Mouse (Mus musculus) gastrocnemius, postnatal 14 days (tissue): ENCODE measurements around the gene Ctnnal1. TPM values are rescaled to one million over a fixed set of nuclear protein-coding genes. Genes with fewer than 3 reads are reported as not detected.
"Not testable (repeated sequence)": the region's sequence is repeated elsewhere in the genome, so short reads cannot be mapped to it uniquely, and the experiment has no call there.

Experiments
- DNase-seq: peaks from one replicate; pipeline ENCODE4 v3.0.0; 2021; ENCODE audit warnings: mixed read lengths
- intact Hi-C: fragments of 180-260 bp; cut with DNase I; formaldehyde crosslinking; loops from one replicate; pipeline ENCODE4 v1.15.1; 2025; ENCODE audit warnings: low total_unique reads
- long read RNA-seq, 2 experiments: library from polyadenylated mRNA; stranded (forward); transcript quantifications; one replicate each; pipeline ENCODE4 v2.0.0; 2021
- total RNA-seq, 2 experiments: library from RNA; stranded (reverse); gene quantifications; 2 replicates each; pipeline ENCODE4 v1.2.3; 2021

The Ctnnal1 gene
- 10 to 100 TPM; 10.5 to 12.5 TPM for total RNA-seq
- long read RNA-seq, experiment 1, transcript Ctnnal1-201 (19 exons, 3,664 nt), result major isoform, 20 of 23 reads
- long read RNA-seq, experiment 1, partial matches to known transcripts, result 3 of 23 reads
- long read RNA-seq, experiment 1, other reads (novel, unspliced or antisense), result 0 of 23 reads
- long read RNA-seq, experiment 2, transcript Ctnnal1-201 (19 exons, 3,664 nt), result major isoform, 15 of 19 reads
- long read RNA-seq, experiment 2, partial matches to known transcripts, result 0 of 19 reads
- long read RNA-seq, experiment 2, other reads (novel, unspliced or antisense), result 4 of 19 reads

DNA sequence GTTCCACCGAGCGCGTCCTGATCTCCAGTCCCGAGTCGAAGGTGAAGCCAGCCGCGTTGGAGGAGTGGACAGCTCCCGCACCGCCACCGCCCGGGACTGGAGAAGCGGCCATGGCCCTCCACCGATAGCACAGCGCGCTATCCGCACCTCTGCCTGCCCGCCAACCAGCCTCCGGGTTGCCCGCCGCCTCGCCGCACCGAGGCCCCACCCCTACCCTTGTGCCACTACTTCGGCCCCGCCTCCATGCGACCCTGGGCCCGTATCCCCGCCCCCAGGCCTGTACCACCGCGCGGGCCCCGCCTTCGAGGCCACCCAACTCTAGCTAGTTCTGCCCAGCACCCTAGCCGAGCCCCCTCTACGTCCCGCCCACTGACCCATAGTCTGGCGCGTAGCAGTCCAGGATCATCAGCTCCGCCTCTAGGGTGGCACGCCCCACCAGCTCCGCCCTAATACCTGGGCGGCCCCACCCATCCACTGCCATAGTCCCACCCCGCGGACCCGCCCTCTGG lies at the start of gene Ctnnal1:
Ctnnal1 (minus strand) TSS at position 186 of the 509 bp plus-strand sequence.
- peak; percentile 83 for DNase-seq
- intact Hi-C loops, result no loop called here

DNA sequence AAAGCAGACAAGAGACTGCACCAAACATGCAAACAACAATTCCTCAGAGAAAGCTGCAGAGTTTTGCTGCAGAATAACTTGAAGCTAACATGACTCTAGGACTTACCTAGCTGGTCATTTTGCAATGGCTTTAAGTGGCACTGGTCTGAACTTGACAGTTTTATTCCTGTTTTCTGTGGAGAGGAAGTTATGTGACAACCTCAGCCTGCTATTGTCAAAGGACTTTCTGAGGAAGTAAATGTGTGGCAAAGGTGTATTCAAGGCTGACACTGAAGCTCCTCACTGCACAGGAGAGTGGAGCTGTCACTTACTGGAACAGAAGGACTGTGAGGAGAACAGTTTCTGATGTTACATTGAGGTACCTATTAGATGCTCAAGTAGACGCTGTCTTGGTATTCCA lies 49.8 kb upstream of the Ctnnal1 start:
- intact Hi-C loops, result no loop called here
- no peak for DNase-seq

DNA sequence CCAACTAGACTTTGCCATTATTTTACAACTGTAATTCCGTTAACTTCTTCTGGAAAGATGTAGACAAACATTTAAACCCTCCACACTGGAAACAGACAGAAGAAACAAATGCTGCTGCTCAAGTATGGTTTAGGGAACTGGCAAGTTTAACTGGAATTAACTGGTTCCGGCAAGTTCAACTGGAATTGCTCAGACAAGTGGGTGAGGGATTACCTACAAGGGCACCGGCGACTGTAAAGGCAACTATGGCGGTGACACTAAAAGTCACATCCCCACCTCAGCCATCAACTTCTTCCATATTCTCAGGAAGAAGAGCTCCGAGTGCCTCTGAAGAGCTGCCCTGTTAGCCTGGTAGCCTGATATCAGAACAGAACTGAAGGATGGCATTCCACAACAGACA lies 49.4 kb upstream of the Ctnnal1 start:
- intact Hi-C loops, result no loop called here
- no peak for DNase-seq

DNA sequence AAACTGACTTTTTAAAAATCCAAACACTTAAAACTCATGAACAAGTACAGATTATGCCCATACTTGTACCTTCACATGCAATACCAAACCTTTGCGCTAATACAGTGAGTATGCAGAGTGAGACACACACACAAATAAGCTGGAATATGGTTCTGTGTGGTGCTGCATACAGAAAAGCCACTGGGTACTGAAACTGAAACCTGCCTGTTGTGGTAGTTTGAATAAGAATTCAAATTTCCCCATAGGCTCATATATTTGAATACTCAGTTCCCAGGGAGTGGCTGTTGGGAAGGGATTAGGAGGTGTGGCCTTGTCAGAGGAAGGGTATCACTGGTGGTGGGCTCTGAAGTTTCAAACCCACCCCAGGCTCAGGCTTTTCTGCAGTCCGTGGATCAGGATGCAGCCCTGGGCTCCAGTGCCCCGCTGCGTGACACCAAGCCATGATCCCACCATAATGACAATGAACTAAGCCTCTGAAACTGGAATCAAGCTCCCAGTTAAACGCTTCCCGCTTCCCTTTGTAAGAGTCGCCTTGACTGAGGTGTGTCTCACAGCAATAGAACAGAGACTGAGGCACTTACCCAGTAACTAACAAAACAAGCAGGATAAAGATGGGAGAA lies 47.5 kb upstream of the Ctnnal1 start:
- no peak for DNase-seq
- intact Hi-C loops, result no loop called here

DNA sequence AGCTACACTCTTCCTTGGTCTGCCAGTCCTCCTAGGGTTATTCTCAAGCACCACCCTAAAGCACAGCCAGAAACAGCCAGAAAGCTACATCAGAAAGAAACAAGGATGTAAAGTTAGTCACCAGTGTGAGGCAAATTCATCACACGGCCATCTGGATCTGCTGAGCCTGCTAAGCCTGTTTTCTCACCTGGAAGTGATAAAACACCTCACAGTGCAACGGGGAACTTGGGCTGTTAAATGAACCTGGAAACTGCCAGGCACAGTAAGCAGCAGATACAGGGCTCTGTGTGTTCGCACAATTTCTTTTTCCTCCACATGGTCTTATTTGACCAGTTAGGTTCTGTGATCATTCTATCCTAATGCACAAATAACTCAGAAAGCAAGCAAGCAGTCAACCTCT lies 44.6 kb upstream of the Ctnnal1 start:
- DNase-seq, result no peak
- intact Hi-C loops, result loop anchor here (10.0 kb wide), 1 partner anchor 65 kb away; no protein-coding TSS in a partner anchor

DNA sequence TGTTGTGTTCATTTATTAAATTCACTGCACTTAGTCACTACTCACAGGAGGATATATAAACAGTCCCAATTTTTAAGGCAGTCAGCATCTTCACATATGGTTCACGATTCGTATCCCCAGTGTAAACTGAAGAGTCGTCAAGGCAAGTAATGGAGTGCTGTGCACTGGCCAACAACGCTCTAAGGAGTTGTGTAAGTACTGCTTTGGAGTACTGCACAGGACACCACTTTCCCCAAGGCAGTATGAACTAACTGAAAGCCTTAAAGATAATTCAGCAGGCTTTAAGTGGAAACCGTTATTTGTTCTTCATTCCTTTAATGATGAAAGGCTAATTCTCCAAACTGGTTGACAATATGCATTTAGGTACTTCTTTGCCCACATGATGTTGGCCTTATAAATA lies 42.7 kb upstream of the Ctnnal1 start:
- DNase-seq, result no peak
- intact Hi-C loops, result loop anchor here (10.0 kb wide), 1 partner anchor 63 kb away; no protein-coding TSS in a partner anchor

DNA sequence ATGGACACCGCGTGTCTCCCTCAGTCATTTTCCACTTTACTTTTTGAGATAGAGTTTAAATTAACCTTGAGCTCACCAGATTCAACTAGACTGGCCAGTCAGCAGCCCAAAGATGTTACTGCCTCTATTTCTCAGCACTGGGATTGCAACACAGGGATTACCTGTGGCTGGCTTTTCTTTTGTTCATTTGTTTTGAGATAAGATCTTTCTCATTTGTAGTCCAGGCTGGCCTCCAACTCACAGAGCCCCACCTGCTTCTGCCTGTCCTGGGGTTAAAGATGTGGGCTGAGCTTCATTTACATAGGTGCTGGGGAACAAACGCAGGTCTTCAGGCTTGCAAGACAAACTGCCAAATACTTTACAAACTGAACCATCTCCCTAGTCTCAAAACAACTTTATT lies 41.9 kb upstream of the Ctnnal1 start:
- no peak for DNase-seq
- intact Hi-C loops, result loop anchor here (10.0 kb wide), 1 partner anchor 62 kb away; no protein-coding TSS in a partner anchor

DNA sequence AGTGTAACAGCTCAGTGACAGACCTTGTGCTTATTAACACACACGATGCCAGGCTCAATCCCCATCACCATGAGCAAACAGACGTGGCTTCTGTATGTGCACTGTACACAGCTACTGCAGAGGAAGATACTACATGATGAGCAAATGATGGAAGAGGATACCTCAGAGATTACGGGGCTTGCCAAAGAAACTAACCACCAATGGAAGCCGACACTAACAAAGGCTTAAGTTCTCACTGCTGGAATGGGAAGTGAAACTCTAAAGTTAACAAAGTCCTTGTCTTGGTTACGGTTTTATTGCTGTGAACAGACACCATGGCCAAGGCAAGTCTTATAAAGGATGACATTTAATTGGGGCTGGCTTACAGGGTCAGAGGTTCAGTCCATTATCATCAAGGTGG lies 40.5 kb upstream of the Ctnnal1 start:
- intact Hi-C loops, result loop anchor here (10.0 kb wide), 1 partner anchor 61 kb away; no protein-coding TSS in a partner anchor
- no peak for DNase-seq

DNA sequence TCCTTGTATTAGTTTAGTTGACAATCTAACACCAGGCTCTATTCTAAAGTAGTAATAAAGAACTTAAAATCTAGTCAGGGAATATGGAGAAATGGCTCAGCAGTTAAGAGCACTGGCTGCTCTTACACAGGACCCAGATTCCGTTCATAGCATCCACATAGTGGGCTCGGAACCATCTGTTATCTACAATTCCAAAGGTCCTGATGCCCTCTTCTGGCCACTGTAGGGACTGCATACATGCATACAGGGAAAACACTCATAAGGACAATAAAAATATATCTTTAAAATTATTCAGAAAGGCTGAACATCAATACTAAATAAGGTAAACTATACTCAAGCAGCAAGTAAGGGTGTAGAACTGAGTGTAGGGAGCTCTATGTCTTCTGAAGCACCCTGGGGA lies 36.7 kb upstream of the Ctnnal1 start:
- DNase-seq, result no peak
- intact Hi-C loops, result loop anchor here (10.0 kb wide), 1 partner anchor 57 kb away; no protein-coding TSS in a partner anchor

DNA sequence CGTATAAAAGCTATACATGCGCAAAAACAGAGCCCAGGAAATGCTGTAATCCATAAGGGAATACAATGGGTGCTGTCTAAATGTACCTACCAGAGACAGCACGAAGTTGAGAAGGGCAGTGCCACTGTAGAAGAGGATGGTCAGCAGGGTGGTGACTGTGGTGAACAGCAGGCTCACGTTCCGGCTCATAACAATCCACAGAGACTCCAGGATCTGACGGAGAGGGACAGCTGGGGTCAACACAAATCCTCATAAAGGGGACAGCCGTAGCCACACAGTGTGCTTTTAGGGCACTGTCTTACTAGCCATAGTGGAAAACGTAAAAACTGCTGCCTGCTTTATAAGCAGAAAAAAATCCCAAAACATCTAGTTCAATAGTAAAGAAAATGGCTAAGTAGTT lies 34.2 kb upstream of the Ctnnal1 start:
- DNase-seq, result no peak
- intact Hi-C loops, result no loop called here

DNA sequence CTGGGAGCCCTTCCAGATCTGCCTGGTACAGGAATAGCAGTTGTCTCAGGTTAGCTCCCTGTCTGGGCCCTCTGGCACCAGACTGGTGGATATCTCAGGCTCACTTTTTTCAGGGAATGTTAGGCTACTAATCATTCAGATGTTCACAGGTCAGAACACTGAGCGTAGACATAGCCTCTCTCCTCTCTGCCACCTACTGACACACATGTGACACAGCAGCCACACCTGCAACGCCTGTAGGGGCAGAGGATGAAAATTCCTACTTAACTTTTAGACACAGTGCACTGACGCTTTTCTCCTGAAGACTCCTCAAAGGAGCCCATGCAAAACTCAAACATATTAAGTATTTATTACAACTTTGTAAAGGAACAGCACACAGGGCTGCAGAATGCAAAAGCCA lies 32.5 kb upstream of the Ctnnal1 start:
- intact Hi-C loops, result no loop called here
- DNase-seq, result no peak

DNA sequence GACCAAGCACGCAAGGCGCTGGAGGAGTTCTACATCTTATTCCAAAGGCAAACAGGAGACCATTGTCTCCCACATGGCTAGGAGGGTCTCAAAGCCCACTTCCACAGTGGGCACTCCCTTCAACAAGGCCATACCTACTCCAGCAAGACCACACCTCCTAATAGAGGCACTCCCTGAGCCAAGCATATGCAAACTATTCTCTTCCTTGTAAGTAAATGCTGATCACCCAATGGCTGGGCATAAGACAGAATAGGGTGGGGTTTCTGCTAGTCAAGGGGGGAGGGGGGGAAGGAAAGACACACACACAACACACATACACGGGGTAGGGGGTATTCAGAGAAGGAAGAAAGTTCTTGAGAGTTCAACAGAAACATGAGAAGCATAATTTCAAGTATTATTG lies 29.2 kb upstream of the Ctnnal1 start:
- DNase-seq, result no peak
- intact Hi-C loops, result no loop called here

DNA sequence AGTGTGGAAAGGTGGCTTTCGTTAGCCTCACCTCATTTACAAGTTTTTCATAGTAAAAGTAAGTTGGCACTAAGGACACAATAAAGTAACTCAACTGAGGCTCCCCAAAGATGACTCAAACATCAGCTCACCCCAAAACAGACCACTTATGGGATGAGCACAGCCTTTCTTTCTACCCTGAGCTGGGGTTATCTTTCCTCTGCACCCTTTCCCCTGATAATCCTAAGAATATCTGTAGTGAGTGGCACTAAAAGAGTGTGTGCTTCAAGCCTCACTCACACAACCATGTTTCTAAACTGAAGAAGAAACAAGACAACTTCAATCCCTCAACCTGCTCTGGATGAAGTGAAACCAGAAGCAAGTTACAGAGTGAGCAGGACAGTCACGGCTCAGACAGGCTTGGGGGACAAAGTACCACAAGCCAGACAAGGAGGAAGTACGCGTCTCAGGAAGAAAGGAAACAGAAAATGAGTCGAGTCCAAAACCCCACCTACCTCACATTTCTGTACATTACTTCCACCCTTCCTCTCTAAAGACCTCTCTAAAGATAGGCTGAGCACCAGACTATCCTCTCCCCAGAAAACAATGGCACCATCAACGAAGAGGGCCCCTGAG lies 27.6 kb upstream of the Ctnnal1 start:
- intact Hi-C loops, result no loop called here

DNA sequence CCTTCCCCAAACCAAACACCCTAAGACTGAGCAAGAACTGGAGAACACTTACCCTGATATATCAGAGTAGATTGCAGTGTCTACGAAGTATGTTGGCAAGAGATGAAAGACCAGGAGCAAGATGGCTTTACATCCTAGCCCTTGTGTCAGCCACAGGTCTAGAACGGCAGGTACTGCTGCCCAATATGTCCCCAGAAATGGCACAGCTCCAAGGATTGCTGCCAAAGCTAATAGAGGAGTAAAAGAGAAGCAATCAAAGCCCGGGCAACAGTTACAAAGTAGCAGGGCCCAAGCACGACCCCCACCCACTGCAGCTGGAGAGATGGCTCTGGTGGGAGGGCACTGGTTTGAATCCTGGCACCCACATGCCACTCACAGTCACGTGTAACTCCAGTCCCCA lies 23.5 kb upstream of the Ctnnal1 start:
- intact Hi-C loops, result no loop called here
- no peak for DNase-seq

More for the DNA sequence above, 27.6 kb upstream of the Ctnnal1 start:
- DNase-seq, result no peak

DNA sequence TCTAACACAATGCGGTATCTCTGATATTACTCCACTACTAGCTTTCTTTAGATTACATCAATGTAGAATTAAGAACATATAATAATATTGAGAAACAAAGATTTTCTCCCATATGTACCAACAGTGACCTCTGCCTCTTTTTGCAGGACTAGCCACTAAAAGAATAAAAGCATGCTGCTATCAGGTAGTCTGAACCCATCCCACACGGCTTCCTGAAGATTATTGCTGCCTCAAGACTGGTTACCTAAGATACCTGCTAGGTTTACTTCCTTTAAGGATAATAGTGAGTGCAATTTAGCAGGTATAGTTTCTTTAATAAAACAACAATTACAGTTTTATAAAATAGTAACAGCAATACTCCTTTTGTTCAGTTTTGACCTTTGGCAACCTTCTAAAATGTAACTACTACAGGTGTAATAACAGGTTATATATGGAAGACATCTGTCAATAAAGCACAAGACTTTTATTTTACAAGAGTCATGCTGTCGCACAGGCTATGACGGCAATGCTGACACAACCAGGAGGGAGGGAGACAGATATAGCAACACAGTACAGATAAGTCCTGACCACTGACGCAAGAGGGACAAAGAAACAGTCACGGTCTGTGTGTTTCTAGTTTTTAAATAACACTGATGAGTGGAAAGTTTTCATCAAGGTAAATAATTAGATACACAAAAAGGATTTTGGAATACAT lies 21.4 kb upstream of the Ctnnal1 start:
- intact Hi-C loops, result no loop called here
- DNase-seq, result no peak

DNA sequence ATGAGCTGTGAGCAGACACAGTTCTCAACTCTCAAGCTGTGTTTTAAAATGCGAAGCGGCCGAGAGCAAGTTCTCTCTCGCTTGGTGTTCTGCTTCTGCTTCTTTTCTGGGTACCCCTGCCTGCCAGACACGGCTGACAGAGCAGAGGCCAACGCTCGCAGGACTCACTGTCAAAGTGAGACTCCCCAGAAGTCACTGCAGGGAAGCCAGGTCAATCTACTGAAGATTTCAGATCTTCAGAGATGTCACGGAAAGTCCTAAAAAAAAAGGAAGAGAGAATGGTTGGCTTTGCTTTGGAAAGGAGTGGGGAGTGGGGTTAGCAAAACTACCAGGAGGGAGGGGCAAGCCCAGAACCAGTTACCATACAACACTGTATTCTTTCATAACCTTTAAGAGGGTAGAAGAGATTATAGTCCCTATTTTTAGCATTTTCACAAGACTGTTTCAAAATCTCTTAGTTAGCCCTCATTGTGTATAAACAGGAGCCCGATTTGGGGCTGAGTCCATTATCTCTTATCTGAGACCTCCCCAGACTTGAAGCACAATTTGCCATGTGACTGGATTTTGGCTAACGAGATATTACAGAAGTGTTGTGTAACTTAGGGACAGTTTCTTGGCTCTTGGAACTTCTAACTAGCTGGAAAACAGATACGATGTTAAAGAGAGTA lies 15.2 kb upstream of the Ctnnal1 start:
- no peak for DNase-seq
- intact Hi-C loops, result no loop called here

DNA sequence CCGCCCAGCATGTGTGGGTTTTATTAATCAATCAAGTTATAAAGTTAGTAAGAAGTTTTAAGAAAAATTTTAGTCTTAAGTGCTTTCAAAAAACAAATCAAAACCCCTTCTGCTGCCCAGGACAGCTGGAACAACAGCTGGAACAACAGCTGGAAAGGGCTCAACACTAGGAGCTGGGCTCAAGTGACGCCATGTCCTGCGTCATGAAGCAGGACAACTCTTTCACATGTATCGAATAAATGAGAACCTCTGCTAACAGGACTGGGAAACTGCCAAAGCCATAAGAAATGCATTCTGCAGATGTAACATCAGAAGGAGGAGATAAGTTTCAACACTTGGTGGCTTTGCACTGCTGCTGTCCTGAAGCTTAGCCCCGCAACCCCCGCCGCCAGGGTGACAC lies 14.0 kb upstream of the Ctnnal1 start:
- no peak for DNase-seq
- intact Hi-C loops, result no loop called here

DNA sequence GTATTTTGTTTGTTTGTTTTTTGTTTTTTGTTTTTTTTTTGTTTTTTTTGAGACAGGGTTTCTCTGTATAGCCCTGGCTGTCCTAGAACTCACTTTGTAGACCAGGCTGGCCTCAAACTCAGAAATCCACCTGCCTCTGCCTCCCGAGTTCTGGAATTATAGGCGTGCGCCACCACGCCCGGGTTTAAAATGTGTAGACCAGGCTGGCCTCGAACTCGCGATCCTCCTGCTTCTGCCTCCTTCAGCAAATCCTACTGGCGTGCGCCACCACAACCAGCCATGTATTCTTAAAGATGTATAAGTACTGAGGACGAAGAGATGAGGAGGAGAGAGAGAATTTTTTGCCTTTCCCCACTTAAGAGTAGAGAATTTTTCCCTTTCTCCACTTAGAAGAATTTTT lies 5.6 kb upstream of the Ctnnal1 start:
- DNase-seq, intact Hi-C loops: not testable (repeated sequence)

DNA sequence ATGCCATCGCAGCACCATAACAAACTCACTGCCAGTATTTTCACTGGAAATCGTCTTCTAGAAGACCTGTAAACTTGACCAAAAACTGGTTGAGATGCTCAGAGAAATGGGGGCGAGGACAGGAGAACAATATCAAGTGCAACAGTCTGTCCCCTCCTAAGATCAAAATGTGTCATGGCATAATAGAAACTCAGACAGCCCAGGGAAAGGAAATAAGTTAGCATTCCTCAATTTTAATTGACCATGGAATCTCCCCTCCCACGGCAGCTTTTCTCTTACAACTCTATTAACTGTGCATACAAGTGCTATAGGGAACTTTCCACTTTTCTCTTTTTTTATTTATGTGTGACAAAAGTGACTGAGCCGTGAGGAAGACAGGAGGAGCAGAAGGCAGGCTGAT lies 2.8 kb upstream of the Ctnnal1 start:
- no peak for DNase-seq
- intact Hi-C loops, result no loop called here
